Mouse (Mus musculus): ENCODE measurements around the gene H2al1e. TPM values are rescaled to one million over a fixed set of nuclear protein-coding genes. Genes with fewer than 3 reads are reported as not detected.

H2al1e gene
- polyA plus RNA-seq, 1 experiment from 2014 or later: not detected

Other genes with a start within 250 kb of the H2al1e start
- gene H2al1a, start 12.7 kb upstream of the H2al1e start, polyA plus RNA-seq (2015; fragmentation: Nextera tagmentation; extraction: Ambion mirVana): not detected in 2 replicates
- gene H2al1b, start 9.5 kb upstream of the H2al1e start, polyA plus RNA-seq (2015; fragmentation: Nextera tagmentation; extraction: Ambion mirVana): not detected in 2 replicates
- gene H2al1c, start 6.3 kb upstream of the H2al1e start, polyA plus RNA-seq (2015; fragmentation: Nextera tagmentation; extraction: Ambion mirVana): not detected in 2 replicates
- gene H2al1d, start 3.1 kb upstream of the H2al1e start, polyA plus RNA-seq (2015; fragmentation: Nextera tagmentation; extraction: Ambion mirVana): not detected in 2 replicates
- not detected in 2 replicates for gene H2al1f, start 3.2 kb downstream of the H2al1e start, polyA plus RNA-seq (2015; fragmentation: Nextera tagmentation; extraction: Ambion mirVana)
- gene H2al1g, start 6.3 kb downstream of the H2al1e start, polyA plus RNA-seq (2015; fragmentation: Nextera tagmentation; extraction: Ambion mirVana): not detected in 2 replicates
- not detected in 2 replicates for gene H2al1h, start 9.6 kb downstream of the H2al1e start, polyA plus RNA-seq (2015; fragmentation: Nextera tagmentation; extraction: Ambion mirVana)
- gene H2al1i, start 12.7 kb downstream of the H2al1e start, polyA plus RNA-seq (2015; fragmentation: Nextera tagmentation; extraction: Ambion mirVana): not detected in 2 replicates
- not detected in 2 replicates for gene H2al1j, start 15.9 kb downstream of the H2al1e start, polyA plus RNA-seq (2015; fragmentation: Nextera tagmentation; extraction: Ambion mirVana)